Mouse (Mus musculus) kidney, embryonic 15.5 days (tissue): ENCODE results near the gene Tm9sf4. TPM values are rescaled to one million over a fixed set of nuclear protein-coding genes. Genes with fewer than 3 reads are reported as not detected.
A peak's percentile ranks its signal among the peaks of the same experiment; 100 is the strongest.

Source experiments
- ATAC-seq: fragments of 200-750 bp; cut with Nextera tagmentation; replicated peaks from 2 replicates; pipeline ENCODE4 v1.8.0; 2017; ENCODE audit warnings: moderate TSS enrichment; ENCODE audit not compliant: low FRiP score
- H3K27ac ChIP-seq: fragments of 300-500 bp; sonication (generic); 2 replicates; pipeline ENCODE4 v1.5.1; 2015; ENCODE audit warnings: mild to moderate bottlenecking, inconsistent platforms
- H3K27me3 ChIP-seq: fragments of 300-500 bp; sonication (generic); 2 replicates; pipeline ENCODE4 v1.6.1; 2015; ENCODE audit warnings: inconsistent platforms
- H3K36me3 ChIP-seq: fragments of 300-500 bp; sonication (generic); 2 replicates; pipeline ENCODE4 v1.6.1; 2015; ENCODE audit warnings: inconsistent platforms
- H3K4me1 ChIP-seq: fragments of 300-500 bp; sonication (generic); 2 replicates; pipeline ENCODE4 v1.6.1; 2015; ENCODE audit warnings: inconsistent platforms
- H3K4me2 ChIP-seq: fragments of 300-500 bp; sonication (generic); 2 replicates; pipeline ENCODE4 v1.6.1; 2015; ENCODE audit warnings: moderate library complexity, mild to moderate bottlenecking, inconsistent platforms
- H3K4me3 ChIP-seq: fragments of 300-500 bp; sonication (generic); replicated peaks from 2 replicates; pipeline ENCODE4 v1.5.1; 2015; ENCODE audit warnings: mild to moderate bottlenecking, inconsistent platforms
- H3K9ac ChIP-seq: fragments of 300-500 bp; sonication (generic); 2 replicates; pipeline ENCODE4 v1.6.1; 2015; ENCODE audit warnings: mild to moderate bottlenecking, inconsistent platforms
- H3K9me3 ChIP-seq: fragments of 300-500 bp; sonication (generic); replicated peaks from 2 replicates; pipeline ENCODE4 v1.6.1; 2016; ENCODE audit warnings: inconsistent platforms
- WGBS: fragments of 180-500 bp; shearing (Covaris S2); methylation state at CpG from one replicate; pipeline ENCODE4 v1.1.7; 2015; ENCODE audit warnings: mixed read lengths; 5-methylcytosine and 5-hydroxymethylcytosine counted together
- polyA plus RNA-seq: library from polyadenylated mRNA; unstranded; fragments of >200 nt; fragmentation: Nextera tagmentation; extraction: Ambion mirVana; gene quantifications from 2 replicates; pipeline ENCODE4 v1.2.1, GENCODE M21; 2015

The Tm9sf4 gene
- polyA plus RNA-seq, 1 experiment from 2014 or later = 90.9 TPM

- Histone ChIP-seq H3K4me2 (no peak overlapping the region), H3K36me3 (peaks cover 8% of the 10 kb centered on the region; the same call in 1 of the 2 replicates), H3K27ac (no peak overlapping the region), H3K4me1 (peaks cover 37% of the 10 kb centered on the region), H3K9ac (0 out of 2 replicates have a peak overlapping the region, but pooled peaks have one; percentile 11), H3K9me3 (no peaks in the 10 kb centered on the region), H3K4me3 (no peak overlapping the region), H3K27me3 (no peaks in the 10 kb centered on the region)
- no peak; the same call in 1 of the 2 replicates for ATAC-seq
- 31% methylated on average over 6 of the region's 6 CpGs for WGBS
Measured at GRCm38 (mm10) chr2:153167136-153167535, 6.0 kb downstream of the Tm9sf4 start.

GRCm38 (mm10) chr2:153168134-153168820 lies 7.2 kb downstream of the Tm9sf4 start:
- Histone ChIP-seq H3K4me1 (peaks cover 27% of the 10 kb centered on the region), H3K36me3 (peaks cover 5% of the 10 kb centered on the region; the same call in 1 of the 2 replicates), H3K4me2 (no peak overlapping the region), H3K27ac (peak overlapping the region; percentile 37; the same call in 1 of the 2 replicates), H3K4me3 (no peak overlapping the region), H3K27me3 (no peaks in the 10 kb centered on the region), H3K9ac (no peak overlapping the region), H3K9me3 (no peaks in the 10 kb centered on the region)
- ATAC-seq = no peak
- WGBS = 37% methylated on average over 2 of the region's 2 CpGs

GRCm38 (mm10) chr2:153170490-153171224 lies 9.6 kb downstream of the Tm9sf4 start:
- H3K27ac ChIP-seq = no peak overlapping the region

GRCm38 (mm10) chr2:153171966-153172365 lies 10.9 kb downstream of the Tm9sf4 start:
- Histone ChIP-seq H3K36me3 (peaks cover 5% of the 10 kb centered on the region; the same call in 1 of the 2 replicates), H3K4me2 (no peak overlapping the region), H3K9ac (no peak overlapping the region), H3K27me3 (no peaks in the 10 kb centered on the region), H3K4me3 (no peak overlapping the region), H3K4me1 (peaks cover 28% of the 10 kb centered on the region), H3K27ac (no peak overlapping the region), H3K9me3 (no peaks in the 10 kb centered on the region)
- no peak for ATAC-seq
- WGBS = 91% methylated on average over 5 of the region's 5 CpGs

More at GRCm38 (mm10) chr2:153170490-153171224, 9.6 kb downstream of the Tm9sf4 start:
- Histone ChIP-seq H3K4me3 (no peak overlapping the region), H3K9me3 (no peaks in the 10 kb centered on the region), H3K36me3 (peaks cover 5% of the 10 kb centered on the region; the same call in 1 of the 2 replicates), H3K9ac (no peak overlapping the region), H3K4me2 (no peak overlapping the region), H3K4me1 (peaks cover 27% of the 10 kb centered on the region), H3K27me3 (no peaks in the 10 kb centered on the region)
- WGBS = 90% methylated on average over 9 of the region's 9 CpGs
- ATAC-seq = no peak

- Histone ChIP-seq H3K36me3 (peaks cover 27% of the 10 kb centered on the region), H3K4me3 (no peak overlapping the region), H3K27me3 (no peaks in the 10 kb centered on the region), H3K9ac (no peak overlapping the region), H3K4me1 (peaks cover 10% of the 10 kb centered on the region; the same call in 1 of the 2 replicates), H3K4me2 (no peak overlapping the region), H3K27ac (no peak overlapping the region), H3K9me3 (no peaks in the 10 kb centered on the region)
- 23% methylated on average over 8 of the region's 8 CpGs for WGBS
- ATAC-seq = no peak
Measured at GRCm38 (mm10) chr2:153175995-153176570, 15.0 kb downstream of the Tm9sf4 start.

- no peak for ATAC-seq
- H3K36me3 ChIP-seq = peaks cover 37% of the 10 kb centered on the region
- H3K27ac ChIP-seq = no peak overlapping the region
- peaks cover 10% of the 10 kb centered on the region; the same call in 1 of the 2 replicates for H3K4me1 ChIP-seq
- WGBS = 87% methylated on average over 3 of the region's 3 CpGs
- H3K27me3 ChIP-seq = no peaks in the 10 kb centered on the region
- H3K9me3 ChIP-seq = no peaks in the 10 kb centered on the region
- H3K9ac ChIP-seq = no peak overlapping the region
- no peak overlapping the region for H3K4me2 ChIP-seq
- no peak overlapping the region for H3K4me3 ChIP-seq
Measured at GRCm38 (mm10) chr2:153177188-153177587, 16.1 kb downstream of the Tm9sf4 start.

GRCm38 (mm10) chr2:153179126-153179860 lies 18.2 kb downstream of the Tm9sf4 start:
- H3K36me3 ChIP-seq = peaks cover 56% of the 10 kb centered on the region
- 76% methylated on average over 10 of the region's 10 CpGs for WGBS
- H3K27me3 ChIP-seq = no peaks in the 10 kb centered on the region
- H3K9me3 ChIP-seq = no peaks in the 10 kb centered on the region
- no peak overlapping the region for H3K9ac ChIP-seq
- H3K4me3 ChIP-seq = no peak overlapping the region
- H3K4me2 ChIP-seq = no peak overlapping the region
- no peak for ATAC-seq
- H3K27ac ChIP-seq = no peak overlapping the region
- H3K4me1 ChIP-seq = peaks cover 10% of the 10 kb centered on the region; the same call in 1 of the 2 replicates

GRCm38 (mm10) chr2:153179961-153180360 lies 18.9 kb downstream of the Tm9sf4 start:
- no peak overlapping the region for H3K9ac ChIP-seq
- H3K36me3 ChIP-seq = peaks cover 59% of the 10 kb centered on the region
- peaks cover 10% of the 10 kb centered on the region; the same call in 1 of the 2 replicates for H3K4me1 ChIP-seq
- no peak overlapping the region for H3K27ac ChIP-seq
- no peak for ATAC-seq
- H3K9me3 ChIP-seq = no peaks in the 10 kb centered on the region
- H3K4me2 ChIP-seq = no peak overlapping the region
- H3K4me3 ChIP-seq = no peak overlapping the region
- 87% methylated on average over 3 of the region's 3 CpGs for WGBS
- H3K27me3 ChIP-seq = no peaks in the 10 kb centered on the region

- no peak overlapping the region for H3K4me3 ChIP-seq
- H3K4me1 ChIP-seq = no peaks in the 10 kb centered on the region
- no peak overlapping the region for H3K27ac ChIP-seq
- no peaks in the 10 kb centered on the region for H3K27me3 ChIP-seq
- peaks cover 98% of the 10 kb centered on the region for H3K36me3 ChIP-seq
- H3K4me2 ChIP-seq = no peak overlapping the region
- ATAC-seq = no peak
- no peak overlapping the region for H3K9ac ChIP-seq
- WGBS = 40% methylated on average over 2 of the region's 2 CpGs
- no peaks in the 10 kb centered on the region for H3K9me3 ChIP-seq
Measured at GRCm38 (mm10) chr2:153186176-153186591, 25.1 kb downstream of the Tm9sf4 start.

GRCm38 (mm10) chr2:153187848-153188247 lies 26.7 kb downstream of the Tm9sf4 start:
- no peaks in the 10 kb centered on the region for H3K27me3 ChIP-seq
- H3K27ac ChIP-seq = no peak overlapping the region
- no peak overlapping the region for H3K9ac ChIP-seq
- no peak for ATAC-seq
- no peaks in the 10 kb centered on the region for H3K4me1 ChIP-seq
- WGBS = 71% methylated on average over 2 of the region's 2 CpGs
- peaks cover 99% of the 10 kb centered on the region for H3K36me3 ChIP-seq
- no peaks in the 10 kb centered on the region for H3K9me3 ChIP-seq
- no peak overlapping the region for H3K4me3 ChIP-seq
- no peak overlapping the region for H3K4me2 ChIP-seq

- no peaks in the 10 kb centered on the region for H3K27me3 ChIP-seq
- no peak overlapping the region for H3K9ac ChIP-seq
- H3K4me2 ChIP-seq = no peak overlapping the region
- H3K4me1 ChIP-seq = no peaks in the 10 kb centered on the region
- peaks cover 98% of the 10 kb centered on the region for H3K36me3 ChIP-seq
- no peak overlapping the region for H3K27ac ChIP-seq
- H3K9me3 ChIP-seq = no peaks in the 10 kb centered on the region
- no peak overlapping the region for H3K4me3 ChIP-seq
- ATAC-seq = no peak
- 87% methylated on average over 2 of the region's 2 CpGs for WGBS
Measured at GRCm38 (mm10) chr2:153191242-153191641, 30.1 kb downstream of the Tm9sf4 start.
